Mouse (Mus musculus): ENCODE results near the gene Gm20388. TPM values are rescaled to one million over a fixed set of nuclear protein-coding genes. Genes with fewer than 3 reads are reported as not detected.

Gene Gm20388
- polyA plus RNA-seq, 1 experiment from 2014 or later = 1.4 TPM

DNA sequence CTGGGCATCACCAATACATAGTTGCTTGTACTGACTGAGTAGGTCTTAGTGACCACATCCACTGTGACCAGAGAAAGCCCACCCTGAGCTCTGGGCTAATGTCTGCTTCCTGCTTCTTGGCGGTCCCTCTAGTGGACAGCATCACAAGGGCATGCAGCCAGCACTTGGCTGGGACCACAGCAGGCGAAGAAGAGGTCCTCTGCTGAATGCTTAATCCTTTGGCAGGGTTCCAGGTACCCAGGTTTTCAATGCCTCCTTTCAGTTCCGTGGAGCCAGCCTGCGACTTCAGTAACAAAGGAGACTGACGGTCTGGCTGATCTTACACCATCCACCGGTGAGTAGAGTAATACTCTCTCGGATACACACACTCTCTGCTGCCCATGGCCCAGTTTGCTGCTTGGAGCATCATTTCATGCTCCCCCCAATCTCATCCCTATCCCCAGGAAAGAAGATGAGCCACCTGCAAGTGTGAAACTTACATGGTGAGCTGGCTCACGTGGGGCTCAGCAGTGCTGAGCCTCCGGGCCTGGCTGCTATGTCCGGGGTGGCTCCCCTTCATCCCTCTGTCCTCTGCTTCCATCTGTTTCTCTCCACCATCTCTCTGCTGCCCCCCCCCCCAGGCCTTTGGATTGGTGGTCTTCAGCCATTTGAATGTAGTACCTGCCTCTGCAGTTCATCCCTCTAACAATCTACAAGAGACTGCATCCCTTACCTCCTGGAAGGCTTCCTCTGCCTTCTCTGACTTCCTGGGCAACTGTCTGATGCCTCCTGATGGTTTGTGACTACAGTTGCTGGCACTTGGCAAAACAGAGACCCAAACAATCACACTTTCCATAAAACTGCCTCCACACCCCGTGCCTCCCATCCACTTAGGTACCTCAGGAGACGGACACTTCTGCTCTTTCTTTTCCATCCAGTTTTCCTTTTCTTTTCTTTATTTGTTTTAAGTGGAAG lies 2025.0 kb downstream of the Gm20388 start:
- no peaks in the 10 kb centered on the region for H3K4me1 ChIP-seq (ENCODE audit: control insufficient read depth, low read depth, low read length)
- H3K27me3 ChIP-seq (ENCODE audit: control insufficient read depth, insufficient read depth, low read depth, low read length) = no peaks in the 10 kb centered on the region
- no peak overlapping the region for H3K4me3 ChIP-seq (ENCODE audit: low read depth, low read length)
- H3K9me3 ChIP-seq (replicated peaks; ENCODE audit: control insufficient read depth, low read length) = no peaks in the 10 kb centered on the region
- no peak overlapping the region for H3K4me2 ChIP-seq (ENCODE audit: low read depth, low read length)
- 58% methylated on average over 12 of the region's 12 CpGs for WGBS (ENCODE audit: insufficient replicate concordance)
- no peak overlapping the region for H3K9ac ChIP-seq (ENCODE audit: low read depth, low read length)
- no peak for ATAC-seq (ENCODE audit: low read depth)
- no peak overlapping the region for H3K27ac ChIP-seq (ENCODE audit: low read length)
- peaks cover 3% of the 10 kb centered on the region; the same call in 1 of the 2 replicates for H3K36me3 ChIP-seq (ENCODE audit: control insufficient read depth, insufficient read depth)

DNA sequence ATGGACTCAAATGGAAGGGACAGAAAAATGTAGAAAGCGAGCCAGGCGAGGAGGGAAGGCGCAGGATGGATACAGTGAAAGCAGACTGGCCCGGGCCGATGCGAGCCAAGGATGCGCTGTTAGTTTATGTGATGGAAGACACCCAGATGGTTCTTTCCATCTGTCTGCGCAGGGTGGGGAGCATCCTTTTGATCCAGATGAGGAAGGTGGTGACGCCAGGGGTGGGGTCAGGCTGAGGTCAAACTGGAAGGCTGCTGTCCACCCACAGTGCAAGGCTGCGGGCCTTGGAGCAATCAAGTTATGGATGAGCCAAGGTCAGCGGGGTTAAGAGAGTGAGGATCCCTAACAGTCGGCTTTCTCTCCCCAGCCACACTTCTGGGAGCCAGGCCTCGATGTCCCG lies 2025.8 kb downstream of the Gm20388 start:
- WGBS (ENCODE audit: insufficient replicate concordance) = 70% methylated on average over 14 of the region's 14 CpGs
- H3K4me1 ChIP-seq (ENCODE audit: control insufficient read depth, low read depth, low read length) = no peaks in the 10 kb centered on the region
- no peak overlapping the region for H3K9ac ChIP-seq (ENCODE audit: low read depth, low read length)
- H3K4me3 ChIP-seq (ENCODE audit: low read depth, low read length) = no peak overlapping the region
- no peak overlapping the region for H3K4me2 ChIP-seq (ENCODE audit: low read depth, low read length)
- H3K36me3 ChIP-seq (ENCODE audit: control insufficient read depth, insufficient read depth) = peaks cover 3% of the 10 kb centered on the region; the same call in 1 of the 2 replicates
- H3K27ac ChIP-seq (ENCODE audit: low read length) = no peak overlapping the region
- no peaks in the 10 kb centered on the region for H3K9me3 ChIP-seq (replicated peaks; ENCODE audit: control insufficient read depth, low read length)
- no peak for ATAC-seq (ENCODE audit: low read depth)
- H3K27me3 ChIP-seq (ENCODE audit: control insufficient read depth, insufficient read depth, low read depth, low read length) = no peaks in the 10 kb centered on the region

DNA sequence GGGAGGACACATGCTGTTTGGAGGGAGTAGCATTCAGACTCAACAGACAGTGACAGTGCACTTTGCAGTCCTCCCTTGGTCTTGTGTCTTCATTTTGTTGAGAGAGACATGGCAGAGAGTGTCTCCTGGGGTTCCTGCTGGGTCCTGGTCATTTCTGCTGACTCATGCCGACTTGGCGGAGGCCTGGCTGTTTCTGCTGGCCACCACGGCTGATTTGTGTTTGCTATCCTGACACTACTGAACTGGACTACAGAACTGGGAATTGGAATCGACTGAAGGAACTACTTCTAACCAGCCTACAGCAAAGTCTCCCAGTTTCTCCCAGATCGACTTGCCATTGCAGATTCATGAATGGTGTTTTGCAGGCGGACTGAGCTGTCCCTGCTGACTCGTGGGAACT lies 2028.1 kb downstream of the Gm20388 start:
- WGBS (ENCODE audit: insufficient replicate concordance) = 57% methylated on average over 7 of the region's 7 CpGs
- H3K27ac ChIP-seq (ENCODE audit: low read length) = no peak overlapping the region
- ATAC-seq (ENCODE audit: low read depth) = no peak

DNA sequence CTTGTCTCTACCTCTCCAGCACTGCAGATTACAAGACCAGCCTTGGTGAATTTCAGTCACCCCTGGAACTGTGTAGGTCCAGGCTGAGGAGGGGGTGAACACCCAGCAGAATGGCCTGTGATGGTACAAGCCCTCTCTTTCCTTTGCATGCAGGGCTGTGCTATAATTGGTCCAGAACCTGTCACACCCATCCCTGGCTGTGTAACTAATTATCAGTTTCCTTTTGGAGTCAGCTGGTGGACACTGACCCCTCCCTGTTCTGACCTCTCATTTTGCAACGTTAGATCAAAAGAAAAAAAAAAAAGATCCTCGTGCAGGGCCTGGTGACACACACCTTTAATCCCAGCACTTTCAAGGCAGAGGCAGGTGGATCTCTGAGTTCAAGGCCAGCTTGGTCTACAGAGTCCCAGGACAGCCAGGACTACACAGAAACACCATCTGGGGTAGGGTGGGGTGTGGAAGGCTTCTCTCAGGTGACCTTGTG lies 2032.5 kb downstream of the Gm20388 start:
- H3K9me3 ChIP-seq (replicated peaks; ENCODE audit: control insufficient read depth, low read length) = no peaks in the 10 kb centered on the region
- peaks cover 3% of the 10 kb centered on the region; the same call in 1 of the 2 replicates for H3K36me3 ChIP-seq (ENCODE audit: control insufficient read depth, insufficient read depth)
- ATAC-seq (ENCODE audit: low read depth) = no peak
- no peak overlapping the region for H3K4me3 ChIP-seq (ENCODE audit: low read depth, low read length)
- H3K27ac ChIP-seq (ENCODE audit: low read length) = no peak overlapping the region
- WGBS (ENCODE audit: insufficient replicate concordance) = 21% methylated on average over 2 of the region's 2 CpGs
- peaks cover 15% of the 10 kb centered on the region for H3K4me1 ChIP-seq (ENCODE audit: control insufficient read depth, low read depth, low read length)
- H3K4me2 ChIP-seq (ENCODE audit: low read depth, low read length) = peak overlapping the region; percentile 36; the same call in 1 of the 2 replicates
- no peaks in the 10 kb centered on the region for H3K27me3 ChIP-seq (ENCODE audit: control insufficient read depth, insufficient read depth, low read depth, low read length)
- no peak overlapping the region for H3K9ac ChIP-seq (ENCODE audit: low read depth, low read length)

More for the DNA sequence above, 2028.1 kb downstream of the Gm20388 start:
- Histone ChIP-seq H3K4me1 (ENCODE audit: control insufficient read depth, low read depth, low read length) (no peaks in the 10 kb centered on the region; the same call in 1 of the 2 replicates), H3K9me3 (replicated peaks; ENCODE audit: control insufficient read depth, low read length) (no peaks in the 10 kb centered on the region), H3K27me3 (ENCODE audit: control insufficient read depth, insufficient read depth, low read depth, low read length) (no peaks in the 10 kb centered on the region), H3K9ac (ENCODE audit: low read depth, low read length) (no peak overlapping the region), H3K4me2 (ENCODE audit: low read depth, low read length) (no peak overlapping the region), H3K36me3 (ENCODE audit: control insufficient read depth, insufficient read depth) (peaks cover 3% of the 10 kb centered on the region; the same call in 1 of the 2 replicates), H3K4me3 (ENCODE audit: low read depth, low read length) (no peak overlapping the region)

DNA sequence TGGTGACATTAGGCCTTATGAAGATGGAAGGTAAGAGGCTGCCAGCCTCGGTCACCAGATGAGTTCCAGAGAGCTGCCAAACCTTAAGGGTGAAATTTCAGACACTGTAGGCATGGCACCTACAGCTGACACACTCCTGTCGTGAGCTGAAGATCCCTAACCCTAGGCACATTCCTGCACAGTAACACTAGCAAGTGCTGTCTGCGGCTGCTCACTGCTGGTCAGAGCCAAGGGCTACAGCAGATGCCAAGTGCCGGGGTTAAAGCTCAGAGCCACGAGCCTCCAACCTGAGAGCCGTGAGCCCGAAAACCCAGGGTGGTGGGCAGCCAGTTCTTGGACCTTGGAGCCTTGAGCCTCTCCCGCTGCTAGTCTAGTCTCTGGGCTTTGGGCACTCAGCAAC lies 2033.1 kb downstream of the Gm20388 start:
- WGBS (ENCODE audit: insufficient replicate concordance) = 76% methylated on average over 8 of the region's 8 CpGs
- ATAC-seq (ENCODE audit: low read depth) = no peak
- H3K36me3 ChIP-seq (ENCODE audit: control insufficient read depth, insufficient read depth) = peaks cover 1% of the 10 kb centered on the region; the same call in 1 of the 2 replicates
- peak overlapping the region; percentile 22; the same call in 1 of the 2 replicates for H3K4me3 ChIP-seq (ENCODE audit: low read depth, low read length)
- peak overlapping the region; percentile 36 for H3K4me2 ChIP-seq (ENCODE audit: low read depth, low read length)
- H3K9ac ChIP-seq (ENCODE audit: low read depth, low read length) = peak overlapping the region; percentile 34; the same call in 1 of the 2 replicates
- H3K27me3 ChIP-seq (ENCODE audit: control insufficient read depth, insufficient read depth, low read depth, low read length) = no peaks in the 10 kb centered on the region
- no peaks in the 10 kb centered on the region for H3K9me3 ChIP-seq (replicated peaks; ENCODE audit: control insufficient read depth, low read length)
- H3K27ac ChIP-seq (ENCODE audit: low read length) = peak overlapping the region; percentile 29; the same call in 1 of the 2 replicates
- peaks cover 22% of the 10 kb centered on the region for H3K4me1 ChIP-seq (ENCODE audit: control insufficient read depth, low read depth, low read length)

DNA sequence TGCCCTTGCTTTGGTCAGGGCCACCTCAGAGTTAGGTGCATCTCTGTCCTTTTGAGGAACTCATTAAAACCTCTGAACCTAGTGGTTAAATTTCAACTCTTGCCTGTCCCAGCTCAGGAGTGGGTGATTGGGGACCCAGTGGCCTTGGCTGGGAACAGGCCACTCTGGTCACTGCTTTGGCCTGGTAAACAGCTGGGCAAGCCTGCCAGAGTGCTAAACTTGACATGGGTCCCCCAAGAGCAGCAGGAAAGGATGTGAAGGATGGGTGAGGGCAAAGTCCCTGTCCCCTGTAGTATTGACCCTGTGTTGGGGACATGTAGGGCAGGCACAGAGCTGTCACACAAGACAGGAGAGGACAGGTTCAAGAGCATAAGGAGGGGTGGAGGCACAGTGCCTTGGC lies 2034.2 kb downstream of the Gm20388 start, which contains the start of gene Car5a:
Gene Car5a (minus strand): TSS at position 74 of the 400 bp plus-strand sequence.
- H3K4me1 ChIP-seq (ENCODE audit: control insufficient read depth, low read depth, low read length) = peaks cover 31% of the 10 kb centered on the region
- H3K36me3 ChIP-seq (ENCODE audit: control insufficient read depth, insufficient read depth) = no peaks in the 10 kb centered on the region
- peak; percentile 40 for ATAC-seq (ENCODE audit: low read depth)
- H3K9me3 ChIP-seq (replicated peaks; ENCODE audit: control insufficient read depth, low read length) = no peaks in the 10 kb centered on the region
- H3K9ac ChIP-seq (ENCODE audit: low read depth, low read length) = peak within 1 kb of the TSS; percentile 34
- H3K27ac ChIP-seq (ENCODE audit: low read length) = peak within 1 kb of the TSS; percentile 80
- peak within 1 kb of the TSS; percentile 22 for H3K4me3 ChIP-seq (ENCODE audit: low read depth, low read length)
- peak within 1 kb of the TSS; percentile 36 for H3K4me2 ChIP-seq (ENCODE audit: low read depth, low read length)
- no peaks in the 10 kb centered on the region for H3K27me3 ChIP-seq (ENCODE audit: control insufficient read depth, insufficient read depth, low read depth, low read length)

DNA sequence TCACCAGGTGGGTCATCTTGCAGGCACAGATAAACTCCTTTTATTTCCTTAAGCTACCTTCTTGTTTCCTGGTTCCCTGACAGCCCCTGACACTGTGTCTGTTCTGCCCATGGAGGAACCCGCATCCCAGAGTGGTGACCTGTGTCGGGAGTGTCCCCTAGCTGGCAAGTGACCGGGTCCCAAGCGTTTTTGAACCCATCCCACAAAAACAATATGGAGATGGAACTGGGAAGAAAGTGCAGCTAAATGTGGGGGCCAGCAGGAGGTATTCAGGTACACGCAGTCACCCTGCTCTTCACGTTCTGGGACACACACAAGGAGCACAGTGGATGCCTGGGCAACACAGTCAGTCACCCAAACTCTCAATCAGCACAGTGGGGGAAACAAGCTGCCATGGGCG lies 2035.7 kb downstream of the Gm20388 start:
- Histone ChIP-seq H3K9ac (ENCODE audit: low read depth, low read length) (no peak overlapping the region), H3K27ac (ENCODE audit: low read length) (no peak overlapping the region), H3K4me3 (ENCODE audit: low read depth, low read length) (no peak overlapping the region), H3K36me3 (ENCODE audit: control insufficient read depth, insufficient read depth) (no peaks in the 10 kb centered on the region), H3K27me3 (ENCODE audit: control insufficient read depth, insufficient read depth, low read depth, low read length) (no peaks in the 10 kb centered on the region), H3K4me2 (ENCODE audit: low read depth, low read length) (no peak overlapping the region), H3K4me1 (ENCODE audit: control insufficient read depth, low read depth, low read length) (peaks cover 31% of the 10 kb centered on the region), H3K9me3 (replicated peaks; ENCODE audit: control insufficient read depth, low read length) (no peaks in the 10 kb centered on the region)
- WGBS (ENCODE audit: insufficient replicate concordance) = 75% methylated on average over 7 of the region's 7 CpGs
- no peak for ATAC-seq (ENCODE audit: low read depth)

DNA sequence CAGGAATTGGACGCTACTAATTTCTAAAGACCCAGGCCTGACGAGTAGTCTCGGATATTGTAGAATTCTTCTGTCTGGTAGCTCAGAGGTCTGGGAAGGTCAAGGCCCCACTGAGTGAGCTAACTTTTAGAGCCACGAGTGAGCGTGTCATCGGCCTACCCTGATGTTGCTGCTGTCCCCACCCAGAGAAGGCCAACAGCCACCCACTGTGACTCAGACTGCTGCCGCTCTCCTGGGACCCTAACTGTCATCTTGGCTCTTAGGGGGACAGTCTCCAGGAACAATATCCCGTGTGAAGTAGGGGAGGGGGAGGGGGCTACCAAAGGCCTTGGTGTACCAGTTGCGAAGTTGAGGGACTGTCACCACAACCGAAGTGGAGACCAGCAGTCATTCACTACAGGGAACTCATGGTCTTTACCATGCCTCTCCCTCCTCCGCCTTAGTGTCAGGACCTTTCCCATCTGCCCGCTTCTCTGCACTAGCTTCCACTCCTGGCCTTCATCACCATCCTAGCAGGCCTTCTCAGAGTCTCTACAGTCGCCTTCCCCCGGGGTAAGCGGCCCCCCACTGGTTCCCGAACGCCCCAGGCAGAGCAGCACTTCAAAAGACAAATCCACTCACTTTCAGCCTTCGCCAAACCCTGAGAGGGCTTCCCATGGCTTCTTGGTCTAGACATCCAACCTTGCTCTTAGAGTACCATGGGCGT lies 2036.6 kb downstream of the Gm20388 start:
- peak overlapping the region; percentile 63 for H3K4me3 ChIP-seq (ENCODE audit: low read depth, low read length)
- H3K9ac ChIP-seq (ENCODE audit: low read depth, low read length) = peak overlapping the region; percentile 74
- H3K9me3 ChIP-seq (replicated peaks; ENCODE audit: control insufficient read depth, low read length) = no peaks in the 10 kb centered on the region
- H3K4me2 ChIP-seq (ENCODE audit: low read depth, low read length) = peak overlapping the region; percentile 94
- H3K36me3 ChIP-seq (ENCODE audit: control insufficient read depth, insufficient read depth) = no peaks in the 10 kb centered on the region
- H3K27me3 ChIP-seq (ENCODE audit: control insufficient read depth, insufficient read depth, low read depth, low read length) = no peaks in the 10 kb centered on the region
- WGBS (ENCODE audit: insufficient replicate concordance) = 32% methylated on average over 19 of the region's 19 CpGs
- H3K4me1 ChIP-seq (ENCODE audit: control insufficient read depth, low read depth, low read length) = peaks cover 39% of the 10 kb centered on the region
- no peak for ATAC-seq (ENCODE audit: low read depth)
- peak overlapping the region; percentile 92 for H3K27ac ChIP-seq (ENCODE audit: low read length)

Measured in liver, embryonic 16.5 days (tissue).